Mouse (Mus musculus): Measurements from ENCODE around the gene Cp.
"Not testable (repeated sequence)": the region's sequence is repeated elsewhere in the genome, so short reads cannot be mapped to it uniquely, and the experiment has no call there.

Cp gene

GRCm38 (mm10) chr3:19956885-19957284, at the start of gene Cp:
Gene Cp, plus strand, starts transcription at chr3:19957054.
- no peak for DNase-seq (ENCODE audit: low spot score in 2 of 2)

- DNase-seq (ENCODE audit: low spot score in 2 of 2), result no peak
Observed at GRCm38 (mm10) chr3:19948552-19948951, 8.3 kb upstream of the Cp start.

DNA sequence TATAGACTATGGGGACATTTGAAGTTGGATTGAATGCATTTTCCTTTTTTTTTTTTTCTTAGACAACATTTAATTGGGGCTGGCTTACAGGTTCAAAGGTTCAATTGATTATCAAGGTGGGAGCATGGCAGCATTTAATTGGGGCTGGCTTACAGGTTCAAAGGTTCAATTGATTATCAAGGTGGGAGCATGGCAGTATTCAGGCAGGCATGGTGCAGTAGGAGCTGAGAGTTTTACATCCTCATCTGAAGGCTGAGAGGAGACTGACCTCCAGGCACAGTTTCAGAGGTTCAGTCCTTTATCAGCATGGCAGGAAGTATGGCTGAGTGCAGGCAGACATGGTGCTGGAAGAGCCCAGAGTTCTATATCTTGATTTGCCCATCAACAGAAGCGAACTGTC, 7.5 kb upstream of the Cp start:
- not testable (repeated sequence) for DNase-seq (ENCODE audit: low spot score in 2 of 2)

GRCm38 (mm10) chr3:19953425-19953824, 3.4 kb upstream of the Cp start:
- no peak for DNase-seq (ENCODE audit: low spot score in 2 of 2)

DNA sequence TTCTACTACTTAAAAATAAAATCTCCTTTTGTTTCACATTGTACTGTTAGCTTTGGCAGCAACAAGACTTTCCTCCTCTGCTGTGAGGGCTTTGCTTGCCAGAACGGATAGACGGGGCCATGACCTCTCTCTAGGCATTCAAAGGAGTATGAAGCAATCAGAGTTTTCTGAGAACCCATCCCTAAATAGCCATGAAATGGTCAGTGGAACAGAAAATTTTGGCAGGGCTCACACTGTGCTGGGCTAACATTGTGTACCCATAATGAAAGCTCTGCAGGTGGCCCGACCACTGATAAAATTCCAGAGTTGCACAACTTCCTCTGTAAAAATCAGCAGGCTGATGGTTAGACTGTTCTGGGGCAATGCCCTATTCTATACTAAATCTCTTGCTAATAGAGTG, 3.0 kb upstream of the Cp start:
- no peak for DNase-seq (ENCODE audit: low spot score in 2 of 2)

- no peak for DNase-seq (ENCODE audit: low spot score in 2 of 2)
Observed at GRCm38 (mm10) chr3:19958031-19958430, 1.2 kb downstream of the Cp start.

DNA sequence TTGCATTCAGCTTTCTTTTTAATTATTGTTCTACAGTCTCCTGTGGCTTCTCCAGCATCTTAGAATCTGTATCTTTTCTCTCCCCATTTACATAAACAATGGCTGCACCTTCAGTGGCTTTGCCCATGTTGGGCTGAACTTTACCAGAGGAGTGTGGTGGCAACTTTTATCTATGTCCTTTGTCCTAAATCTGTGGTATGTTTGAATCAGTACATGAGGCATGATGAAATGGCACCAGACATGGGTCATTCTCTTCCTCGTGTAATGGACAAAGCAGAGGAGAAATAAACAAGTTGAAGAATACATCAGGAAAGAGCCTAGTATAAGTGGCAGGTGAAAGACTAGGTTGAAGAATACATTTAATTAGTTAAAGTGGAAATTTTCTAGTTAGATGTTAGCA, 2.1 kb downstream of the Cp start:
- DNase-seq (ENCODE audit: low spot score in 2 of 2), result no peak

DNA sequence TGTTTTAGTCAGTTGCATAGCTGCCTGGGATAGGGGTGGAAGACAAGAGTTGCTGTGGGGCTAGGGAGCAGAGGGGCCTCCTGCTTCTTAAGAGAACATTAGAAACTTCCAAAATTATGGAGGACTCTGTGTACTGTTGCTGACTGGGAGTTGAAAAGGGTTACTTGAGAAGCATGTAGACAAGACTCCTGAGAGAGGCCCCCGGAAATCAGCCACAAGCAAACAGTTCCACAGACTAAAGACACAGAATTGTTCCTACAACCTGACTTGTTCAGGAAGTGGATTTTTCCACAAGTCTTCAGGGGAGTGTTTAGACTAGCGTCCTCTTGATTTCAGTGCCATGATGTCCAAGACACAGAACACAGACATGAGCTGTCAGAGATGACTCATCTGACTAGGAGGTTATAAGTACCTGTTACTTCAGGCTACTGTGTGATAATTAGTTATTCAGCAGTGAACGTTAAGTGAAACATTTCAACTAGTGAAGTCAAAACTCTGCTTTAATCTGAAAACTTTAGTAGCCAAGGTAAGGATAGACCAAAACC, 3.8 kb downstream of the Cp start:
- no peak for DNase-seq (ENCODE audit: low spot score in 2 of 2)

DNA sequence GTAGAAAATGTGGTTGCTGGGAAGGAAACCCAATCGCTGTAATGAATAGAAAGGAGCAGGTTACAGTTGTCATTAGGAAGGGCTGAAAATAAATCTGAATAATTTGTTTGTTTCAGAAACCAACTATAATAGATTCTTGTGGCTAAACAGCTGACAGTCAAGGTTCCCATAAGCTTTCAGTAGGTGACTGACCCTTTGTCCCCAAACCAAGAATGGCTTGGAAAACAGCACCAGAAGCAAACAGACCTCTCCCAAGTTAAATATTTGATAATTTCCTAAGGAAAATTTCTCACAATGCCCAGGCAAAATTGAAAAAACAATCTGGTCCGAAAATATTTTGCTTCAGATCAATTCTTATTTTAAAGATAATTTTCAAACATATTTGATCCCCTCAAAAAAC, 4.5 kb downstream of the Cp start:
- no peak for DNase-seq (ENCODE audit: low spot score in 2 of 2)

- no peak for DNase-seq (ENCODE audit: low spot score in 2 of 2)
Observed at GRCm38 (mm10) chr3:19962769-19963513, 6.1 kb downstream of the Cp start.

DNA sequence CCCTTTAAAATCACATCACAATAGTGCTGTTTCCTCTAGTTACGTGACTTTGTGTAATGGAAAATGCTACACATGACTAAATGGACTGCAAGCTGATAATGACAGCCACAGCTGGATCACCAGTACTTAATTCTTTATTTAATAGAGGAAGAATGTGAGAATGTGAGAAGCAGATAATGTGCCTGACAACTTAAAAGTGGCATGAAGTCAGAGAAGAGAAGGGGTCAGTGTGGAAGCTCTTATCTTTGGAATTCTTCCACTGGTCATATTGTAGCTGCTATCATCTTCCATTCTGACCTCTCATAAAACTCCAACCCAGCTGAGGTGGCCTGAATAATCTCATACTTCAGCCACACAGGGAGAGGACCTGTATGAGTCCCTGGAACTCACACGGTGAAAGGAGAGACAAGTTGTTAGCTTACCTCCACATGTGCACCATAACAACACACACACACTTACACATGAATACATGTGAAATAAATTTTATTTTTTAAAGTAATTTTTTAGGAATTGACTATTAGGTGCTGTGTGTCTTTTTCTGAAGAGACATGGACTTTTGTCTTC, 7.9 kb downstream of the Cp start:
- DNase-seq (ENCODE audit: low spot score in 2 of 2), result no peak

- no peak for DNase-seq (ENCODE audit: low spot score in 2 of 2)
Observed at GRCm38 (mm10) chr3:19965239-19965638, 8.4 kb downstream of the Cp start.

DNA sequence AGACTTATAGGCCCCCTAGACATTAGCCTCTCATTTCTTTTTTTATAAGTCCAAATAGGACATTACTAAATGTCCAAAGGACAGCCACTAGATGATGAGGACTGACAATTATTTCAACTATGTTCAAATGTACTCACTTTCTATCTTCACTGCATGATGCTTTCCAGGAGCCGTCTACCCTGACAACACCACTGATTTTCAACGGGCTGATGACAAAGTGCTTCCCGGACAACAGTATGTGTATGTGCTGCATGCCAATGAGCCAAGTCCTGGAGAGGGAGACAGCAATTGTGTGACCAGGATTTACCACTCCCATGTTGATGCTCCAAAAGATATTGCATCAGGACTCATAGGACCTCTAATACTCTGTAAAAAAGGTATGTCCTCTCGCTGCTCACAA, 9.2 kb downstream of the Cp start:
- DNase-seq (ENCODE audit: low spot score in 2 of 2), result no peak

DNA sequence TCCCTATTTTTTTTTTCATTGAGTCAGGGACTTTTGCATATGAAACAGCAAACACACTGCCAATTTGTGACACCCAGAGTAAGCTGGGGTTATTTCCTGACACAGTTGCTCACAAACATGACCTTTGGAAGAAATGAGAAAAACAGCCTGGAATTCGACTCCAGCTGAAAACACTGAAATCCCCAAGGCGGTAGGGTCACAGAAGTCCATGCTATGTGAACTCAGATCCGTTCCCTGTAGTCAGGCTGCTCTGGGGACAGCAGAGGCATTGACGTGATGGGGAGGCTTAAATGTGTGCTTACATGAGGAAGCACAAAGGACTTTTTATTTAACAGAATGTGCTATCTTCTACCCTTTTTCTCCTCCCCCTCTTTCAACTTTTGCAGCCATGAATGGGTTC, 21.6 kb downstream of the Cp start:
- no peak for DNase-seq (ENCODE audit: low spot score in 2 of 2)

GRCm38 (mm10) chr3:19981156-19981555, 24.3 kb downstream of the Cp start:
- DNase-seq (ENCODE audit: low spot score in 2 of 2), result no peak

GRCm38 (mm10) chr3:19982846-19983245, 26.0 kb downstream of the Cp start:
- DNase-seq (ENCODE audit: low spot score in 2 of 2), result no peak

DNA sequence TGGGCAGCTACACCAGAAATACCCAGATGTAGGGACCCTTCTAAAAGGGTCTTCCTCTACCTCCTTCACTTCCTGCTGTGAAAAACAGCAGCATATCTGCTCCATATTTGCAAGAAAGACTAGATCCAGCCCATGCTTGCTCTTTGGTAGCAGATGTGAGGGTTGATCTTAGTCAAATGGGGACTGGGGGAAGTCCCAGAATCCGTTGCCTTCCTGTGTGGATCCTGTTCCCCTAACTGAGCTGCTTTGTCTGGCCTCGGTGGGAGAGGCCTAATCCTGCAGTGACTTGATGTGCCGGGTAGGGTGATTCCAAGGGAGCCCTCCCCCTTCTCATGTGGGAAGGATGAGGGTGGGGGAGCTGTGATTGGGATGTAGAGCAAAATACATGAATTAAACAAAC, 29.3 kb downstream of the Cp start:
- DNase-seq (ENCODE audit: low spot score in 2 of 2), result no peak

GRCm38 (mm10) chr3:19990031-19990430, 33.2 kb downstream of the Cp start:
- no peak for DNase-seq (ENCODE audit: low spot score in 2 of 2)

GRCm38 (mm10) chr3:19992388-19992787, 35.5 kb downstream of the Cp start:
- DNase-seq (ENCODE audit: low spot score in 2 of 2), result no peak

- no peak for DNase-seq (ENCODE audit: low spot score in 2 of 2)
Observed at GRCm38 (mm10) chr3:19999551-19999950, 42.7 kb downstream of the Cp start.

DNA sequence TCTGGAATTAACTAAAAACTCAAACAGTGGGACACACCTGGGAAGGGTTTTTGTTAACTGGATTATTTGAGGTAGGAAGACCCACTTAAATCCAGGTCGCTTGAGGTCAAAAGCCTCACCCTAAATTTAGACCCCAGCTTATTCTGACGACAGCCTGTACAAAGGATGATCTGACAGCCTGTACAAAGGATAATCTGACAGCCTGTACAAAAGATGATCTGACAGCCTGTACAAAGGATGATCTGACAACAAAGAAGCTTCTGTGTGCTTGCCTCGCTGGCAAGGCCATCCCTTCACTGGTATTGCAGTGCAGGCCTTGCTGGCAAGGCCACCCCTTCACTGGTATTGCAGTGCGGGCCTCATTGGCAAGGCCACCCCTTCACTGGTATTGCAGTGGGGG, 44.0 kb downstream of the Cp start:
- no peak for DNase-seq (ENCODE audit: low spot score in 2 of 2)

DNA sequence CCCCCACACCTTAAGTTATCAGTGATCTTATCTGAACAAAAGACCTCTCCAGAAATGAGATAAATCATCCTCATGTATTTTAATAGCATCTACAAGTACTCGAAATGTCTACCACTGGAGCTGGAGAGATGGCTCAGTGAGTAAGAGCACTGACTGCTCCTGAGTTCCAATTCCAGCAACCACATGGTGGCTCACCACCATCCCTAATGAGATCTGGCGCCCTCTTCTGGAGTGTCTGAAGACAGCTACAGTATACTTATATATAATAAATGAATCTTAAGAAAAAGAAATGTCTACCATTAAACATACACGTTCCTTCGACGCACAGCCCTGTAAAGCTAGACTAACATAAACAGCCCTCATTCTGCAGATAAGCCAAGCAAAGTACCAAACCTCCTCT, 45.9 kb downstream of the Cp start:
- no peak for DNase-seq (ENCODE audit: low spot score in 2 of 2)

DNA sequence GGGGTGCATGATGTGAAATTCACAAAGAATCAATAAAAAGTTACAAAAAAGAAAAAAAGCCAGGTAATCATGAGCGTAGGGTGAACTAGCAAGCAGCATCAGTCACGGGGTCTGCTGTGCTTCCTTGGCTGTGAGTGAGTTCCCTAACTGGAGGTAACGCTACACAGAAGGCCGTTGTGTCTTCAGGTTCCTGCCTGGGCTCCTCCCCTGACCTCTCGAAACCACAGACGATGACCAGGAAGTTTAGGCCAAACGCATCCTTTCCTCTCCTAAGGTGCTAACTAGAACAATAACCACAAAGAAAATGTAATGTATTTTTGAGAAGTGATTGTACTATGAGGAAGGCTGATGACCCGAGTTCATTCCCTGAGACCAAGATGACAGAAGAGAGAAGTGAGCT, 47.6 kb downstream of the Cp start:
- peak in 1 of 2 experiments; percentile 50 for DNase-seq (ENCODE audit: low spot score in 2 of 2)

- DNase-seq (ENCODE audit: low spot score in 2 of 2), result no peak
Observed at GRCm38 (mm10) chr3:20005611-20006010, 48.8 kb downstream of the Cp start.
